Mouse (Mus musculus): Measurements from ENCODE around the gene Ttll11. TPM values are rescaled to one million over a fixed set of nuclear protein-coding genes. Genes with fewer than 3 reads are reported as not detected.
A peak's percentile ranks its signal among the peaks of the same experiment; 100 is the strongest.

Gene Ttll11
- polyA plus RNA-seq, 1 experiment from 2014 or later = 0.94 TPM

DNA sequence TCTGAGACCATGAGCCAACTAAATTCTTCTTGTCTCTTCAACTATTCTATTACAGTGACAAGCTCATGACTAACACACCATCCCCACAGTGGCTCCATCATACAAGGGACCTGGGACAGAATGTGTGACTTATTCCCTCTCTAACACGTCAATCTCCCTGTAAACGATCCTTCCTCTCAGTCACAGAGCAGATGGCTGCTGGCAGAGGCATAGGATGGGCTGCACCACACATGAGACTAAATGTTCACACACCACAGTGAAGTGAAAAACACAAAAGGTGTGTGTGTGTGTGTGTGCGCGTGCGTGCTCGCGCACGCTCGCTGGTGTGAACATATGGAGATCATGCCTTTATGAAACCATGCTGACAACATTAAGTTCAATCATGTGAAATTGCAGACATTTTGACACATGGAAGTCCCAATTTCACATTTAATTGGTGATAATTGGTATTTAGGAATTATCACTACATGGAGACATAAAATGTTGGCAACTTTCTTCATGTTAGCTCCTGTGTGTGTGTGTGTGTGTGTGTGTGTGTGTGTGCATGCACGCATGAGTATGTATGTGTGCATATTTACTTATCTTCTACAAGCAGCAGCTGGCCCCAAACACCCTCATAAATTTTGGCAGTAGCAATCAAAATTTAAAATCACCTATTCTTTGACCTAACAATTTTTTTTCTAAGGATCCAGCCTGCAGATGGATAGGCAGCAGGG, 145.4 kb downstream of the Ttll11 start:
- Histone ChIP-seq H3K4me2 (no peak overlapping the region), H3K36me3 (no peaks in the 10 kb centered on the region), H3K4me1 (replicated peaks) (peaks cover 22% of the 10 kb centered on the region), H3K9me3 (replicated peaks) (peaks cover 9% of the 10 kb centered on the region; the same call in 1 of the 2 replicates), H3K4me3 (no peak overlapping the region), H3K27me3 (no peaks in the 10 kb centered on the region), H3K27ac (no peak overlapping the region), H3K9ac (no peak overlapping the region)
- ATAC-seq (replicated peaks; ENCODE audit: insufficient number of reproducible peaks, insufficient read depth, low FRiP score, low read depth) = no peak
- WGBS = 96% methylated on average over 10 of the region's 10 CpGs

DNA sequence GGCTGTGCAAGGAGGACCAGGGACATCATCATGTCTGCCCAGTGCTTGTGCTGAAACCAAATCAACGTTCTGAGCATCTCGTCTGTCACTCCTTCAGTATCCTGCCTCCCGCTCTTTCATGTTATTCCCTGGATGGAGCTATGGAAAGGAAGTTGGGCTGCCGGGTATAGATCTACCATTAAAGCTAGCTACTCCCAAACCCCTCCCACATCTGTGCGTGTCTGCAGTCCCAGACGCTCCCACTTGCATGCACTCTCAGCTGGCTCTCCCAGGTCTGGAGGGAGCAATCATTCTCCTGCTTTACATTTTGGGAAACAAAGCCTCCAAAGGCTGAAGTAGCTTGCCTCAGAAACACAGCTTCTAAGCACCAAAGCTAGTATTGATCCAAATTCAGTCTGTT, 146.2 kb downstream of the Ttll11 start:
- Histone ChIP-seq H3K4me2 (no peak overlapping the region), H3K27me3 (no peaks in the 10 kb centered on the region), H3K9ac (no peak overlapping the region), H3K9me3 (replicated peaks) (peaks cover 9% of the 10 kb centered on the region; the same call in 1 of the 2 replicates), H3K4me1 (replicated peaks) (peaks cover 19% of the 10 kb centered on the region), H3K36me3 (no peaks in the 10 kb centered on the region), H3K27ac (no peak overlapping the region), H3K4me3 (no peak overlapping the region)
- 38% methylated on average over 6 of the region's 6 CpGs for WGBS
- no peak for ATAC-seq (replicated peaks; ENCODE audit: insufficient number of reproducible peaks, insufficient read depth, low FRiP score, low read depth)

DNA sequence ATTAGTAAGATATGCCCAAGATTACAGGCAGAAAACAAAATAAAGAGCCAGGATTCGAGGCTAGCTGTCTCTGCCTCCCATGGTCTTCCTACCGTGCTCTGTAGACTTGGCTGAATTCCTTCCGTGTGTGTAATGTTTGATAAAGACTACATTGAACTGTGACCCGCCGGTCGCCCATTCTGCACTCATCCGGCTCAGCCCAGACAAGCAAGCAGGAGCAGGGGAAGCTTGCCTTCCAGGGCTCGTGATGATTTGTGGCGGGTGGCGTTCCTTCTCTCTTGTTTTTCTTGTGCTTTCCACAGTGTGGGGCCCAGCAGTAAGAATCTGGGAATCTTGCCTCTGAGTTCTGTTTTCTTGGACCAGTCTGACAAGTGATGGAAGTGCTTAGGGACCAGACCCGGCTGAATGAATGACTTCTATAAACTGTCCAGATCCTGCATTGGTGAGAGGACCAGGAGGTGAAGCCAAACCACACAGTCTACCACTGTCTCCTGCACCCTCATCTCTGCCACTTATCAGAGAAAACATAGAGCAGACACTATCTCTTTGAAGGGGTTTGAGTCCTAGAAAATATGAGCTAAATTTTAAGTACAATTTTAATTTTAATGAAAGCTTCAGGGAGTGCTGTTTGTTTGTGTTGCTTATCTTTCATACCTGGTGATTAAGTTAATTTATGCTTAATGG, 146.8 kb downstream of the Ttll11 start:
- no peaks in the 10 kb centered on the region for H3K27me3 ChIP-seq
- H3K36me3 ChIP-seq = no peaks in the 10 kb centered on the region
- peak; percentile 59; the same call in 1 of the 2 replicates for ATAC-seq (replicated peaks; ENCODE audit: insufficient number of reproducible peaks, insufficient read depth, low FRiP score, low read depth)
- H3K9ac ChIP-seq = no peak overlapping the region
- H3K27ac ChIP-seq = peak overlapping the region; percentile 8; the same call in 1 of the 2 replicates
- H3K4me3 ChIP-seq = no peak overlapping the region
- H3K4me2 ChIP-seq = no peak overlapping the region
- H3K9me3 ChIP-seq (replicated peaks) = peaks cover 9% of the 10 kb centered on the region; the same call in 1 of the 2 replicates
- 9% methylated on average over 11 of the region's 11 CpGs for WGBS
- H3K4me1 ChIP-seq (replicated peaks) = peaks cover 19% of the 10 kb centered on the region

GRCm38 (mm10) chr2:35831904-35832581, 147.7 kb downstream of the Ttll11 start:
- 75% methylated on average over 10 of the region's 10 CpGs for WGBS
- ATAC-seq (replicated peaks; ENCODE audit: insufficient number of reproducible peaks, insufficient read depth, low FRiP score, low read depth) = no peak

DNA sequence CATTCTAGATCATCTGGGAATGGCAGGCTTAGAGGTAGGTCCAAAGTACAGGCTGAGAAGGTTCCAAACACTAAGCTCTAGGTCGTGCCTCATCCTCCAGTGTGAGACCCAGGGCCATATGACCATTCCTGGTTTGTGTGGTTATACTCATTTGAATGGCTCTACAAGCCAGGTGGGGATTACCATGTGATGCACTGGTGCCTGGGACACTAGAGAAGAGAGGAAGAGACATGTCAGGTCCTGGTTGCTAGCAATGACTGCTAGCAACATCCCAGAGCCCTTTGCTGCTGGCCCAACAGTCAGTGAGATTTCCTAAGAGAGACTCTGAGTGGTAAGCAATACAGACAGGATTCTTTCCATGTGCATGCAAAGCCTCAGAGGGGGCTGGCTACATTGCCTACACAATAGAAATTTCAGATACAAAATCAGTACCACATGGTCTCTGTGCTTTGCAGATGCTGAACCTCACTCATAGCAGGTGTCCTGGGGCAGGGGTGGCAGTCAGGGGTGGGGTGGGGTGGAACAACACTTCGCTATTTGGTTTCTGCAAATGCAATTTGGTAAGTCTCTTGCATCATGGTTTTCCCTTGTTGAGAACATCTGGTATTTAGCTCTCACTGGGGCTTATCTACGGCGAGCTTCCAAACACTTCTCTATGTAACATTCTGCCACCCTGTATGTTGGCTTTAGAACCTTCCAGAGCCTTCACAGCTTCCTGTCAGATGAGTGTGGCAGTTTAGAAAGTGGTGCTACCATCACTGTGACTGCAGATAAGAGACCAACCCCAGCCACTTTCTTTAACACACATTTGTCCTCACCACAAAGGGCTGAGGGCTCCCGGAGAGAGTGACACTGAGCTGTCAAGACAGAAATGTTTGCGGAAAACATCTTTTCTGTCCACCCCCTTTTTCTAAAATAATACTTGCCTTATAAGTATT, 148.5 kb downstream of the Ttll11 start:
- Histone ChIP-seq H3K27ac (peak overlapping the region; percentile 20), H3K9ac (no peak overlapping the region), H3K4me2 (no peak overlapping the region), H3K4me1 (replicated peaks) (peaks cover 19% of the 10 kb centered on the region), H3K4me3 (no peak overlapping the region), H3K9me3 (replicated peaks) (no peaks in the 10 kb centered on the region), H3K27me3 (no peaks in the 10 kb centered on the region), H3K36me3 (no peaks in the 10 kb centered on the region)
- ATAC-seq (replicated peaks; ENCODE audit: insufficient number of reproducible peaks, insufficient read depth, low FRiP score, low read depth) = no peak; the same call in 1 of the 2 replicates
- WGBS = 47% methylated on average over 6 of the region's 6 CpGs

More at GRCm38 (mm10) chr2:35831904-35832581, 147.7 kb downstream of the Ttll11 start:
- Histone ChIP-seq H3K4me2 (no peak overlapping the region), H3K9ac (no peak overlapping the region), H3K27ac (peak overlapping the region; percentile 8), H3K27me3 (no peaks in the 10 kb centered on the region), H3K4me1 (replicated peaks) (peaks cover 19% of the 10 kb centered on the region), H3K9me3 (replicated peaks) (peaks cover 3% of the 10 kb centered on the region; the same call in 1 of the 2 replicates), H3K36me3 (no peaks in the 10 kb centered on the region), H3K4me3 (no peak overlapping the region)

GRCm38 (mm10) chr2:35829136-35829535, 150.6 kb downstream of the Ttll11 start:
- Histone ChIP-seq H3K9ac (no peak overlapping the region), H3K4me2 (no peak overlapping the region), H3K36me3 (no peaks in the 10 kb centered on the region), H3K27me3 (no peaks in the 10 kb centered on the region), H3K27ac (no peak overlapping the region), H3K4me1 (replicated peaks) (peaks cover 31% of the 10 kb centered on the region), H3K9me3 (replicated peaks) (no peaks in the 10 kb centered on the region), H3K4me3 (no peak overlapping the region)
- 81% methylated on average over 4 of the region's 4 CpGs for whole genome bisulfite sequencing
- ATAC-seq (replicated peaks; ENCODE audit: insufficient number of reproducible peaks, insufficient read depth, low FRiP score, low read depth) = no peak

GRCm38 (mm10) chr2:35827886-35828285, 151.8 kb downstream of the Ttll11 start:
- 80% methylated on average over 4 of the region's 4 CpGs for WGBS
- peaks cover 29% of the 10 kb centered on the region for H3K4me1 ChIP-seq (replicated peaks)
- H3K27ac ChIP-seq = no peak overlapping the region
- H3K4me3 ChIP-seq = no peak overlapping the region
- H3K4me2 ChIP-seq = no peak overlapping the region
- no peaks in the 10 kb centered on the region for H3K9me3 ChIP-seq (replicated peaks)
- no peak overlapping the region for H3K9ac ChIP-seq
- H3K27me3 ChIP-seq = no peaks in the 10 kb centered on the region
- ATAC-seq (replicated peaks; ENCODE audit: insufficient number of reproducible peaks, insufficient read depth, low FRiP score, low read depth) = no peak
- H3K36me3 ChIP-seq = no peaks in the 10 kb centered on the region

DNA sequence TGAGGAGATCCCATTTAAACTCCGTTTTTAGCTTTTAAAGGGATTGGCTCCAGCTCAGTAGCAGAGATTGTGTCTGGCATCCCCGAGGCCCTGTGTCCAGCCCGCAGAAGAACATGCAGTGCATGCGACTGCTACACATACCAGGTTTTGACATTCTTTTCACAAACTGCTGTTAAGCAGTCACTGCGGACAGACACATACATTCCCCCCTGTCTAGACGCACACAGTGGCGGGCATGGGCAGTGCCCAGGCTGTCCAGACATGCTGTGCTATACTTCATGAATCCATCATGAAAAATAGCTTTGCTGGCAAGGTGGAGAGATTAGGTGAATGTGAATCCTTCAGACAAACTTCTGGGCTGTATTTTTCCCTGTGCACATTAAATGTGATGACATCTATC, 154.6 kb downstream of the Ttll11 start:
- Histone ChIP-seq H3K27ac (peak overlapping the region; percentile 22; the same call in 1 of the 2 replicates), H3K4me1 (replicated peaks) (peaks cover 12% of the 10 kb centered on the region), H3K9me3 (replicated peaks) (no peaks in the 10 kb centered on the region), H3K4me2 (no peak overlapping the region), H3K27me3 (no peaks in the 10 kb centered on the region), H3K4me3 (no peak overlapping the region), H3K9ac (no peak overlapping the region), H3K36me3 (no peaks in the 10 kb centered on the region)
- 43% methylated on average over 7 of the region's 7 CpGs for WGBS
- ATAC-seq (replicated peaks; ENCODE audit: insufficient number of reproducible peaks, insufficient read depth, low FRiP score, low read depth) = peak; percentile 70

GRCm38 (mm10) chr2:35823589-35823988, 156.1 kb downstream of the Ttll11 start:
- Histone ChIP-seq H3K4me3 (no peak overlapping the region), H3K4me2 (no peak overlapping the region), H3K27me3 (no peaks in the 10 kb centered on the region), H3K9me3 (replicated peaks) (no peaks in the 10 kb centered on the region), H3K4me1 (replicated peaks) (peaks cover 18% of the 10 kb centered on the region), H3K36me3 (no peaks in the 10 kb centered on the region), H3K27ac (no peak overlapping the region), H3K9ac (no peak overlapping the region)
- ATAC-seq (replicated peaks; ENCODE audit: insufficient number of reproducible peaks, insufficient read depth, low FRiP score, low read depth) = no peak
- WGBS = 69% methylated on average over 6 of the region's 6 CpGs

- H3K4me3 ChIP-seq = no peak overlapping the region
- H3K9ac ChIP-seq = no peak overlapping the region
- H3K9me3 ChIP-seq (replicated peaks) = no peaks in the 10 kb centered on the region
- WGBS = 57% methylated on average over 2 of the region's 2 CpGs
- no peak overlapping the region for H3K27ac ChIP-seq
- peaks cover 18% of the 10 kb centered on the region for H3K4me1 ChIP-seq (replicated peaks)
- no peak for ATAC-seq (replicated peaks; ENCODE audit: insufficient number of reproducible peaks, insufficient read depth, low FRiP score, low read depth)
- no peak overlapping the region for H3K4me2 ChIP-seq
- no peaks in the 10 kb centered on the region for H3K27me3 ChIP-seq
- no peaks in the 10 kb centered on the region for H3K36me3 ChIP-seq
These were observed 160.8 kb downstream of the Ttll11 start for GRCm38 (mm10) chr2:35818883-35819282.
